Mouse (Mus musculus) kidney, adult 18-20 months (tissue): ENCODE results near the gene Hectd1.

Experiments
- DNase-seq: peaks from one replicate; pipeline ENCODE4 v3.0.0; 2021

The Hectd1 gene

DNA sequence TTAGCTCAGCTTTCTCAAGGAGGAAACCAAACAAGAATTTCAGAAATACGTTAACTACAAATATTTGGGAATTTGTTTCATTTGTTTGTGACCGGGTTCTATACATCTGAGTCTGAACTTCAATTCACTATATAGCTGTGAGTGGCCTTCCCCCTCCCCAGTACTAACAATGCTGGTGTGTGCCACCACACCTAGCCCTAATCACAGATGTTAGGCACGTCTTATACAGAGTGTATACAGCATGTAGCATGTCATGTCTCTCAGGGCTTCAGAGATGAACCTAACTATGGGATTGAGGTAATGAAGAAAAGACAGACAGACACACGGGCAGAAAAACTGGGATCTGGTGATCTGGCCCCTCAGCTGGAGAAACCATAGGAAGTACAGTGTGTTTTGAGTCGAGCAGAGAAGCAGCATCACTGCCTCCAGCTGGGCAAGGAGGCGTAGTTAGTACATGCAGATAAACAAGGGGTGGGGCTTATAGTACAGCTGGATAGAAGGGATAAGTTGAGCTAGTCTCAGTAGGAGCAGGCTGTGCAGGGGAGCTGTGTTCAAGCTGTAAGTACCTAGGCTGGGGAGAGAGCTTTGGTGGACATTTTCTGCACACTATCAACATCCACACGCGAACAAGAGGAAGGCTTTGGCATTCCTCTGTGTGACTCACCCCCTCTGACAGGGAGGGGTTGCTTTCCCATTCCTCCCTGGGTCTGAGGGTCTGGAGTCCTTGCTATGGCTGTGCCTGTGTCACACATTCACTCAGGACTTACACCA is 129.5 kb downstream of the Hectd1 start:
- DNase-seq, result no peak

DNA sequence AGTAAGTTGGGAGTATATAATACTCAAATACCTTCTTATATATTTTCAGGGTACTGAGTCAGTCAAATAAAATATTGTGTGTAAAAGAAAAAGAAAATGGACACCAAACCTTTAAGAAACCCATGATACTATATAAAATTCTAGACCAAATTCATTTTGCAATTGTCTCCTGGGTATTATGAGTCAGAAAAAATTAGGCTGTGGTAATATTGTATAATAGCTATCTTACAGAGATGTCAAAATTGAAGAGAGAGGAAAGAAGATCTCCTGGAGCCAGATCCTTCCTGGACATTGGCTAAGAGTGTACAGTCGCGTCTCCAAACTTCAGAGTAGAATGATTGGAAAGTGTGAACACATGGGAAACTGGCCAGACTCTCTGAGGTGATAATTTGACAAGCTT is 133.2 kb downstream of the Hectd1 start:
- no peak for DNase-seq

DNA sequence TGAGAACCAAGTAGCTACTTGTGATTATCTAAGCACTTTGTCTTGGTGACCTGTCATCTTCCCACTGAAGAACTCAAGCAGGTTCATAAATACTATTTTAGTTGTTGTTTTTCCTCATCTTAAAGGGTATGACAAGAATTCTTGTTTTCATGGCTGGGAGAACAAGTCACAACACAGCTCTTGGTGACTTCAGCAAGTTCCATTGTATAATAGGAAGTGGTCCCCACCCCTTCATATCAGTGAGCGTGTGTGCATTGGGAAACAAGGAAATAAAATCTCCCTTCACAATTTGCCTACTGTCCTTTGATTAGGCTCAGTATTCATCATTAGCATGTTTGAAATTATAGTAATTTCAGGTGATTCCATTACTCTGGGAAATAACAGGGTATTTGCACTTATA is 134.4 kb downstream of the Hectd1 start:
- no peak for DNase-seq

DNA sequence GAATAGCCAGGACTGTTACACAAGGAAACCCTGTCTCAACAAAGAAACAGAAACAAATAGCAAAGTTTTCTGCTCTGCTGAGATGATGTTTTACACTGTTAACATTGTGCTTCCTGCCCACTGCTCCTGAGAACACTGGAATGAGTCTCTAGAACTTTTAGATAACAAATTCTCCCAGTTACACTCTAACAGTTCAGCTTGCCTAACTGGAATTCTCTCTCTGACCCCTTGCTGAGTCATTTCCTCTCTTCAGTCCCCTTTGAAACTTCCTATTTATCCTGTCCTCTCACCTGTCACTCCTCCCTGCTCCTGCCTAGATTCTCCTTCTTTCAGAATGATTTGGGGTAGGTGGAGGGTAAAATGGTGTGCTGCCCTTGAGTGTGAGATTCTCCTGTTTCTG is 135.2 kb downstream of the Hectd1 start:
- no peak for DNase-seq
